Mouse (Mus musculus): Measurements from ENCODE around the gene Gja5.
"Not testable (repeated sequence)": the region's sequence is repeated elsewhere in the genome, so short reads cannot be mapped to it uniquely, and the experiment has no call there.

- not testable (repeated sequence) for TF ChIP-seq POLR2A, CTCF (IDR thresholded peaks at IDR 0.05; ENCODE audit: extremely low read depth, insufficient read depth, low read length)
Measured at GRCm38 (mm10) chr3:97075744-97076350, 171.4 kb downstream of the Gja5 start.
